Mouse (Mus musculus) spleen, adult 2 months (tissue): ENCODE measurements around the gene Bicc1. TPM values are rescaled to one million over a fixed set of nuclear protein-coding genes. Genes with fewer than 3 reads are reported as not detected.

Experiments used
- DNase-seq, 2 experiments: peaks; one replicate each; pipeline versions ENCODE4 v3.0.0 to v3.0.0-alpha.2; 2012 to 2021; ENCODE audit warnings: low spot score in 2 of 2, low read depth in 1 of 2
- H3K27ac ChIP-seq: fragments of 200-500 bp; 2 replicates; pipeline ENCODE4 v1.5.1; 2012; ENCODE audit warnings: low read length, inconsistent platforms; ENCODE audit not compliant: insufficient read depth
- H3K27me3 ChIP-seq: fragments of 200-500 bp; 2 replicates; pipeline ENCODE4 v1.6.1; 2012; ENCODE audit warnings: mild to moderate bottlenecking, moderate library complexity, low read length, inconsistent platforms; ENCODE audit not compliant: control insufficient read depth, insufficient read depth
- H3K36me3 ChIP-seq: fragments of 200-500 bp; 2 replicates; pipeline ENCODE4 v1.6.1; 2012; ENCODE audit warnings: mild to moderate bottlenecking, low read length, inconsistent platforms; ENCODE audit not compliant: control insufficient read depth, insufficient read depth
- H3K4me1 ChIP-seq: fragments of 200-500 bp; 2 replicates; pipeline ENCODE4 v1.6.1; 2011; ENCODE audit warnings: inconsistent platforms; ENCODE audit not compliant: control insufficient read depth, insufficient read depth, insufficient read length
- H3K4me3 ChIP-seq: fragments of 200-500 bp; 2 replicates; pipeline ENCODE4 v1.5.1; 2011; ENCODE audit warnings: mild to moderate bottlenecking, inconsistent platforms; ENCODE audit not compliant: insufficient read depth, insufficient read length; ENCODE audit errors: extremely low read depth
- CTCF ChIP-seq: fragments of 200-500 bp; IDR thresholded peaks from 2 replicates; pipeline ENCODE4 v1.5.1; 2011; ENCODE audit warnings: mild to moderate bottlenecking, inconsistent platforms; ENCODE audit not compliant: insufficient read depth, insufficient read length, insufficient replicate concordance; ENCODE audit errors: extremely low read depth
- POLR2A ChIP-seq: fragments of 200-500 bp; IDR thresholded peaks from 2 replicates; pipeline ENCODE4 v1.6.1; 2011; ENCODE audit warnings: low read depth, low read length, inconsistent platforms
- WGBS: fragments of 180-500 bp; shearing (Covaris S2); methylation state at CpG from one replicate; pipeline ENCODE4 v1.1.7; 2018; 5-methylcytosine and 5-hydroxymethylcytosine counted together
- polyA plus RNA-seq: library from polyadenylated mRNA; depleted of rRNA; stranded (reverse); fragments of >200 nt; gene quantifications from 2 replicates; pipeline ENCODE4 v1.2.3, GENCODE M21; 2012

Gene Bicc1
- polyA plus RNA-seq, 1 experiment: 3.5 TPM

- Histone ChIP-seq H3K27me3 (no peaks in the 10 kb centered on the region), H3K27ac (no peak overlapping the region), H3K4me1 (no peaks in the 10 kb centered on the region), H3K4me3 (no peak overlapping the region), H3K36me3 (no peaks in the 10 kb centered on the region)
- TF ChIP-seq CTCF (no peak), POLR2A (no peak)
- WGBS: 81% methylated on average over 2 of the region's 2 CpGs
- no peak for DNase-seq
These were observed 20.6 kb upstream of the Bicc1 start for GRCm38 (mm10) chr10:71180057-71180456.

GRCm38 (mm10) chr10:71177201-71177600 is 17.7 kb upstream of the Bicc1 start:
- TF ChIP-seq POLR2A (no peak), CTCF (no peak)
- Histone ChIP-seq H3K36me3 (no peaks in the 10 kb centered on the region), H3K4me3 (no peak overlapping the region), H3K27ac (no peak overlapping the region), H3K4me1 (no peaks in the 10 kb centered on the region), H3K27me3 (no peaks in the 10 kb centered on the region)
- 79% methylated on average over 7 of the region's 7 CpGs for WGBS
- no peak for DNase-seq

DNA sequence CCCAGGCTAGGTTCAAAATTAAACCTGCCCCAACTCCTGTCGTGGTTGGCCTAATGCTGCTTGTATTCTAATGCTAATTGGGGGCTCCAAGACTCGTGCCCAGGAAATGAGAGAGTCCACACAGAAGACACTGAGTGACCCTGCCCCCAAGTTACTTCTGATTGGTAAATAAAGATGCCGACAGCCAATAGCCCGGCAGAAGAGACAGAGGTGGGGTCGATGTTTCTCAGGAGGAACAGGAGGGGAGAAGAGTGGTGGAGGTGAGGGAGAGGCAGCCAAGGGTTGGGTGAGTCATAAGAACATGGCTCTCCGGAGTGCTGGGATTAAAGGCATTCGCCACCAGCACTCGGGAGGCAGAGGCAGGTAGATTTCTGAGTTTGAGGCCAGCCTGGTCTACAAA is 16.8 kb upstream of the Bicc1 start:
- H3K4me3 ChIP-seq: no peak overlapping the region
- WGBS: 78% methylated on average over 8 of the region's 8 CpGs
- H3K27me3 ChIP-seq: no peaks in the 10 kb centered on the region
- DNase-seq: no peak
- no peaks in the 10 kb centered on the region for H3K4me1 ChIP-seq
- H3K36me3 ChIP-seq: no peaks in the 10 kb centered on the region
- no peak overlapping the region for H3K27ac ChIP-seq
- no peak for TF ChIP-seq POLR2A
- no peak for TF ChIP-seq CTCF

GRCm38 (mm10) chr10:71175280-71175679 is 15.8 kb upstream of the Bicc1 start:
- H3K36me3 ChIP-seq: no peaks in the 10 kb centered on the region
- TF ChIP-seq POLR2A: no peak
- TF ChIP-seq CTCF: no peak
- WGBS: 93% methylated on average over 15 of the region's 15 CpGs
- no peak for DNase-seq
- no peak overlapping the region for H3K27ac ChIP-seq
- H3K4me3 ChIP-seq: no peak overlapping the region
- no peaks in the 10 kb centered on the region for H3K27me3 ChIP-seq
- H3K4me1 ChIP-seq: no peaks in the 10 kb centered on the region

DNA sequence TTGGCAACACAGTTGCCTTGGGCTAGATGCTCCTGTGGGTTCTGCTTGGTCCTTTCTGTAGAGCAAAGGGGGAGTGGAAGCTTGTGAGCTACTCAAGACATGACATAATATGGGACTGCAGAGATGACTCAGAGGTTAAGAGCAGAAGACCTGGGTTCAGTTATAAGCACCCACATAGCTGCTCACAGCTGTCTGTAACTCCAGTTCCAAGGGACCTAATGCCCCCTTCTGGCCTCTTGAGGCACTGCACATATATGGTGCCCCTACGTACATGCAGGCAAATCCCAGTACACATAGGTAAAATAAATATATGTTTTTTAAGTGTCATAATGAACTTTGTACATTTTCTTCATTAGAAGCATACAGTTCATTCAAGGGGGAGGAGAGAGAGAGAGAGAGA is 11.9 kb upstream of the Bicc1 start:
- 88% methylated on average over 1 of the region's 1 CpGs for WGBS
- DNase-seq: no peak
- no peaks in the 10 kb centered on the region for H3K27me3 ChIP-seq
- no peaks in the 10 kb centered on the region for H3K36me3 ChIP-seq
- TF ChIP-seq CTCF: no peak
- no peak overlapping the region for H3K4me3 ChIP-seq
- no peaks in the 10 kb centered on the region for H3K4me1 ChIP-seq
- H3K27ac ChIP-seq: no peak overlapping the region

DNA sequence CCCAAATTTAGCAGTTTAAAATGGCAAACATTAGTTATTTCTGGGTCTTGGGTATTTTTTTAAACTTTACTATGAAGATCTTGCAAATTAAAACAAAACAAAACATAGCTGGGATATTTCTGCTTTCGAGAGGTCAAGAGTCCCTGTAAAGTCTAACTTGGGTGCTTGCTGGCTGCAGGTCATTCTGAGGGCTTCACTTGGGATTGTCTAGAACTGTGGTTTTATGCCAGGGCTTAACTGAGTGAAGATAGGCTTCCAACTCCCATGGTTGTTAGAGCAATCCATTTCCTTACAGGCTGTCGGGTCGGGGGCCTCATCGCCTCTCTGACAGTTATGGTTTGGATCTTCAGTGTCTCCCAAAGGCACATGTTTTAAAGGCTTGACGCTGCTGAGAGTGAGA is 11.3 kb upstream of the Bicc1 start:
- no peak overlapping the region for H3K4me3 ChIP-seq
- DNase-seq: no peak
- no peaks in the 10 kb centered on the region for H3K4me1 ChIP-seq
- H3K27ac ChIP-seq: no peak overlapping the region
- no peaks in the 10 kb centered on the region for H3K36me3 ChIP-seq
- no peak for TF ChIP-seq CTCF
- no peak for TF ChIP-seq POLR2A
- 94% methylated on average over 5 of the region's 5 CpGs for WGBS
- no peaks in the 10 kb centered on the region for H3K27me3 ChIP-seq

- H3K27me3 ChIP-seq: no peaks in the 10 kb centered on the region
- WGBS: 87% methylated on average over 10 of the region's 10 CpGs
- no peaks in the 10 kb centered on the region for H3K36me3 ChIP-seq
These were observed 10.3 kb upstream of the Bicc1 start for GRCm38 (mm10) chr10:71169811-71170210.

More at GRCm38 (mm10) chr10:71169811-71170210, 10.3 kb upstream of the Bicc1 start:
- Histone ChIP-seq H3K4me3 (no peak overlapping the region), H3K4me1 (no peaks in the 10 kb centered on the region), H3K27ac (no peak overlapping the region)
- no peak for TF ChIP-seq CTCF
- no peak for TF ChIP-seq POLR2A
- DNase-seq: no peak
